Mouse (Mus musculus): ENCODE results near the gene Sh3kbp1.
"Not testable (repeated sequence)": the region's sequence is repeated elsewhere in the genome, so short reads cannot be mapped to it uniquely, and the experiment has no call there.

Sh3kbp1 gene

DNA sequence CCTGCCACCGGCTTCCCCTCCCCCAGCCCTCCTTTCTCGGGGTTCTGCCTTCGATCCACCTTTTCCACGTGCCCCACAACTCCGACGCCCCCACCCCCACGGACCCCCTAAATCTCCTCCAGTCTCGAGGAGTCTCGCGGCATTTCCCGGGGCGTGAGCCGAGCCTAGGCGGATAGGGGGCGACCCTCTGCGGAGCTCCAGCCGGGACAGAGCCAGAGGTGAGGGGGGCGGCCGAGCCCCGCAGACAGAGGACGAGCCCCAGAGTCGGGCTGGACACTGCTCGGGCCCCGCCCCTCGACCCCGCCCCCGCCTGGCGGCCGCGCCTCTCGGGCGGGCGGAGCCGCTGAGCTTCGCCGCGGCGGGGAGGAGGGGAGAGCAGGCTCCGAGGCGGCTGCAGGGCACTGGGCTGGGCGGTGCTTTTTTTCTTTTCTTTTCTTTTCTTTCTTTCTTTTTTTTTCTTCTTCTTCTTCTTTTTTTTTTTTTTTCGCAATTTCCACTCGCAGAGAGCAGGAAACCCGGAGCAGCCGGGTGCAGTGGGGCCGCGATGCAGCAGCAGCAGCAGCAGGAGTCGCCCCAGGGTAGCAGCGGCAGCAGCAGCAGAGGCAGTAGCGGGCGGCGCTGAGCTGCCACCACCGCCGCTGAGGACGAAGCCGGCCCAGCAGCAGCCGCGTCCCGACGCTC lies at the start of gene Sh3kbp1:
Sh3kbp1 (plus strand) TSS at position 366 of the 681 bp plus-strand sequence.
- DNase-seq = peak; percentile 61 to 64

DNA sequence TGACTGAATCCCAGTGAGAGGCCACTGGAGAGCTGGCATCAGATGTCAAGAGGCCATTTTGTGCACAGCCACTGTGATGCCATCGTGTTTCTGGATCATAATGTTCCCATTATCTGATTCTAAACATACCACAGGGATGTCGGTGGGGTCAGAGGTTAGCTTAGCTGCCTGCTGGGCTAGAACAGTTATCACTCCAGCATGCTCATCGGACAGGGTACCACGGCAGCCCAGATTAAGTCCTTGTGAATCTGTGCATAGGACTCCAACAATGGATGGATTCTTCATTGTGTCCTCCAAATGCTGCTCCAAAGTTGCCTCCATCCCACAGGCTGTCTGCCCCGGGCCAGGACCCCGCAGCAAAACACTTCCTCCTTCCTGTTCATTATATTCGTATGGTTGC lies 42.3 kb upstream of the Sh3kbp1 start:
- not testable (repeated sequence) for DNase-seq

DNA sequence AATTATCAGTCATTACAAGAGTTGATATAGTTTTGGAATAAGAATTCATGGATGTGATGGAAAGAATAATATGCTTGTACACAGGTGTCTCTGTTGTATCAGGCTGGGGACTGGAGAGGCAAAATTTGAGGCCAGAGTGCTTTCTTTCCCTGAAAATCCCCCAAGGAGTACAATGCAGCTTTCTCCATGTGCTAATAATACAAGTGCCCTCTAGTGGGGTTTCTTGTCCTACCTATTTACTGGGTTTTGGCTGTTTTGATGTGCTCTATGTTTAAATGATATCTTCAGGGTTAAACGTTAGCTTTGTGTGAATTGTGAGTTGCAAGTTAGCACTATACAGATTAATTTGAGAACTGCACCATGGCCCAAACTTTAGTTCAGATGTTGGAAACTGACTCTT lies 35.4 kb upstream of the Sh3kbp1 start:
- no peak for DNase-seq

DNA sequence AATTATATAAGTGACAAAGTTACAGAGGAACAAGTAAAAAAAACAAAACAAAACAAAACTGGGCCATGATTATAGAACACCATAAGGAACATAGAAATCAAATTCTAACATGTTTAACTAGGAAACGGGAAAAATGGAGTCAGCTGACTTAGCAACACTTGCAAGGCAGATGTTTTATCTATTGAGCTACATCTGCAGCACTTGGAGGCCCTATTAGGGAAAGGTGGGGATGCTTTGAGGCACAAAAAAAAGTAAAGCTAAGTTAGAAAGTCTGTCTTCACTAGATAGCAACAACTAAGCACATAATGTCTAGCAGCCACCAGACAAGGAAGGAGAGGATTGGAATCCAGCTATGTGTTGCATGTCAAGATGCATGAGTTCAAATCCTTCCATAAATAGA lies 29.6 kb upstream of the Sh3kbp1 start:
- no peak for DNase-seq

DNA sequence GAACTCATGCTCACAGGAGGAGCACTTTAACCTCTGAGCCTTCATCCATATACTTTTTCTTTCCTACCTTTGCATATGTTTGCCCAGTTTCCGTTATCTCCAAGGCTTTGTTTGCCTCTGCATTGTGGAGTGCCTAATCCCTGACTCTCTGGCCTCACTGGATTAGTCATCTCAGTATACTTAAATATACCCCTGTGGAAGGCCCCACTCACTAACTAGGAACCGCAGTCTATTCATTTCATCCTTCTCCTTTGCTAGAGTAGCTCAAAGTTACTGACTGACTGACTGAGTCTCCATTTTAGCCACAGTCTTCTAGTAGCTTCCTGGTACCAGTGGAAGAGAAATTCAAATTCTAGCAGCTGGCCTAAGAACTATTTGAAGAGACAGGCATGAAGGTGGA lies 22.2 kb upstream of the Sh3kbp1 start:
- DNase-seq = no peak

DNA sequence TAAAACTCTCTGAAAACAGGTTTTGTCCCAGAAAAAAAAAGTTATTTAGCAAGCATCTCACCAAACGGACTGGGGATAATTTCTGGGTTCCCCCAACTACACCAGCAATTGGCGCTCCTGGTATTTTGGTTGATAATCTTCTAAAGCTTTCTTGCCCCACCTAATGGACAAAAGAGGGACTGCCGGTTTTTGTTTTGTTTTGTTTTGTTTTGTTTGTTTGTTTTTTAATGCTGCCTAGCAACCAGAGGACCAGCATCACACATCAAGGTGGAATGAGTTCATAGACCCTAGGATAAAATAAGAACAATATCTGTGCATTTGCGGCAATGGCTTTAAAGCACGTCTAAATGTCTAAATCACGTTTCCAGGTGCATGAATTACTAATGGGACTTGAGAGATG lies 20.1 kb upstream of the Sh3kbp1 start:
- no peak for DNase-seq

DNA sequence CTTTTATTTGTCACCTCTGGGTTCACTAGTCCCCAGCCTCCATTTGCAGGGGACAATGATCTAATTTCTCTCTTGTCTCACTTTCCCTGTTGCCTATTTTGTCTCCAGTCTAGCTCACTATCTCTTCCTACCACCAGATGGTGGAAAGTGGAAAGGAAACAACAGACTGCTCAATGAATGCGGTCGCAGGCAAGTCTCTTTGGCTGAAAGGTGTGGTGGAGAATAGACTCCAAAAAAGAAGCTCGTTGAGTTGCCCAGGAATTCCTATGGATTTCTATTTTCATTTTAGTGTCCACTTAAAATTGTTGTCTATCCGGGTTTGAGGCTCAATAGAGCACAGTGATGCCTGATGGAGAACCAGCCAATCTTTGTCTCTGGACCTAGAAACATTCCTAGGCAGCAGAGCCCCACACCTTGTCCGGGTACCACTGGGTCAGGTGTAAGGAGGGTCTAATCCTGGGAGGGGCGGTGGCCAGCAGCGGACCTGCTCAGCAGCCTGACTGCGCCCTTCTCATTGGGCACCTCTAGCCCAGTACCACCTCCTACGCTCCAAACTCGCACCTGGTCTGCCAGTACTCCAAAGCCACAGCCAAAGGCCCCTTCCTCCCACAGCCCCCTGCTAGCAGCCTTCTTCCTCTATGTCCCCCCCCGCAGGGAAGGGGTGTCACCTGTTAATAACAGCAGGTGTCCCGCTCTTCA lies 715 bp upstream of the Sh3kbp1 start:
- DNase-seq = no peak

DNA sequence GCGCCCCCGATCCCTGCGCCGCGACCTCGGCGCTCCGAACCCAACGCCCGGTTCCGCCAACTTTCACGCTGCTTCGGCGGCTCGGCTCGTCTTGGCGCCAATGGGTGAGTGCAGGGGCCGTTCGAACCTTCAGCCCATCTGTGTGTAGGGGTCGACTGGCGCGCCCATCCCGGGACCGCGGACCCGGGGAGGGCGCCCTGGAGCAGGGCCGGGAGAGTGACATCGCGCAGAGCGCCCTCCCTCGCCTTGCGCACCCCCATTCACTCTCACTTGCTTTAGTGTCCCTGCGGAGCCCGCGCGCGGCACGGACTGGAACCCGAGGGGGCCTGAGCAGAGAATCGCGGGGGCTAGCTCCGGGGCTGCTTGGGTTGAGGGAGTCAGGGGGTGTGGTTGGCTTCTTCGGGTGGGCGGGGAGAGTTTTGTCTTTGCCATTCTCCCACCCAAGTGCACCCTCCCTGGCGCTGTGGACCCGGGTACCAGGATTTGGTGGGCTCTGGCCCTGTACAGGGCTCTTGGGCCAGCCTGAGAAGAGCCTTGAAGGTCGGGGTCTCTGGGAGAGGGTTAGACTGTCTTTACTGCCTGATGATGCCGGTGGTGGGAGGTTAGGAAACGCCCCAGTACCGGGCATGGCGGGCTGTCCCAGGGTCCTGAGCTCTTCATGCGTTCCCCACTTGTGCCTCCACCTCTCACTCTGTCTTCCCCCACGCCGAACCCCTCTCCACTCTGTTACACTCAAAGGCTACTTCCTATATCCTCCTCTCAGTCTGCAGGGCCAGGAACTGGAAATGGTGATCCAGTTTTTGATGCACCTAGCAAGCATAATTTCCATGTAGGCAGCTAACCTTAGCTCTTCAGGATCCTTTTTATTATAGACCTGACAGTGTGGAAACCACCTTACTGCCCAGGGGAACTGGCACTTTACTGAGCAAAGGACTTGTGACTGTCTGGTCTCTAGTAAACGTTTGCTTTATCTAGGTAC lies 805 bp downstream of the Sh3kbp1 start:
- DNase-seq = peak in 1 of 2 experiments; percentile 6

DNA sequence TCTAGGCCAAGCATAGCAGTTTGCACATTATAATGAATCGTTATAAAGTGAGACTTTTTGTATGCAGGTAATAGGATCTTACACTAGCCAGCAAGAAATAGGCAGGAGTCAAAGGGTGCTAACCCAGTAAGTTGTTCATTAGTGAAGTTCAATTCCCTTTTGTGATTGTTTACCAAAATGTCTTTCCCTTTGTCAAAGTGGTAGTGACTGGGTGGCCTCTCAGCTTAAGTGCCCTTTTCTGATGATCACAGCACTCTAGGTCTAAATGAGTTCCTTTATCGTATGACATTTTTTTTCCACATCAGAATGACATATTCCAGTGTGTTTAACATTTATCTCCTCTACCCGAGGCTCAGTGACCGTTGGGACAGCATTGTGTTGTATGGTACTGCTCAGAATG lies 1.6 kb downstream of the Sh3kbp1 start:
- DNase-seq = no peak

DNA sequence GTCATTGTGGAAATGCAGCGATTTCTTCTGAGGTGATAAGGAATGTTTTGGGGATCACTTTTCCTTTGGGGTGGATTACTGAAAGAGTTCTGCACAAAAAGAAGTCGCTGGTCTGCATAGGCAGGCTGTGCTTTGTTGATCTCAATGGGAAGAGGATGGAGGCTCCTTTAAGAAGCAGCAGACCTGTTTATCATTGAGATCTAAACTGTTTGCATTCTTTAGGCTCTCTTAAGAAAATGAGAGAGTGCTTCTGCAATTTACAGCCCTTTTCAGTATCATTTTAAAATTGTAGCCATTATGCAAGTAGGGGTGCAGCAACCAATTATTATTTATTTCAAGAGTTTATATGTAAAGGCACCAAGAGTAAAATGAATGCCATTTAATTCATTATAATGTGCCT lies 2.1 kb downstream of the Sh3kbp1 start:
- DNase-seq = no peak

DNA sequence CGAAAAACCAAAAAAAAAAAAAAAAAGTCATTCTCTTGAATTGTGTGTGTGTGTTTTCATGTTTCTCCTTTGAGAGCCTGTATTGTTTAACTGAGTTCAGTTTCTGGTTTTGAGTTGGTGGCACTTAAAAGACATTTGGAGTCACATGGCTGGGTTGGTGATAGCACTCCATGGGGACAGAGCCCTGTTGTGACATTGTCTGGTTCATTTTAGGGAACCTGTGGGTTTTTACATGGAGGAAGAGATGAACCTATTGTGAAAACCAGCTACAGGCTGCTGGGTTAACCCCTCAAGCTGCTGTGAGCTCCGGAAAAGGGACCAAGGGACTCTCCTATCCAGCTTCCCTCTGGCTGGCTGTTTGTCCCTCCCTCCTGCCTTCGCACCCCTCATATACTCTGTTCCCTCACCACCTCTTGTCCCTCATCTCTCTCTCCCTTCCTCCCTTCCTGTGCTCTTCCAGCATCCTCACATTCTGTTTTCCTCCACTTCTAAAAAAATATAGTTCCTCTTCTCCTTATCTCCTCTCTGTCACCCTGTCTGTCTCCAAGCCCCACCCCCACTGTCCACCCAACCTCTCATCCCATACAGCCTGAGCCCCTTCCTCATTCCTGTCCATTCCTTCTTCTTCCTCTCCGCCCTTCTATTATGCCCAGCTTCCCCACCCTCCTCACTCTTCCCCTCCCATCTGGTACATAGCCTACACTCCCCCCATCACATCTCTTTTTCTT lies 11.6 kb downstream of the Sh3kbp1 start:
- peak; percentile 3 to 14 for DNase-seq

DNA sequence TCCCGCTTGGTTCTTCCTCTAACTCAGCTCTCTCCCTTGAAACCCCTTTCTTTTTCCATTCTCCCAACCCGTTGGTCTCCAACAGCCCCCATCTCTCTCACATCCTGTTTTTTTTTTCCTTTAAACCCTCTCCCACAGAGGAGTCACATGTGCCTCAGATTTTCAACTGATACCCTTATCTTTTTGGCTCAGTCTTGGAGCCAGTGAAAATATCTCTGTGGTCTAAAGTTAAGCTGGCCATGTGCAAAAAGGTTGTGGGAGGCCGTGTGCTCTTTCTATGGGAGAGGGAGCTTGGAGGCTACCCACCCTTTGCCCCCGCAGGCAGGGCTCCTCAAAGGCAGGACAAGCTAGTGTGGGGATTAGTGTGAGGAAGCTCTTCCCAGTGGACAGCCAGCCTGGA lies 12.9 kb downstream of the Sh3kbp1 start:
- no peak for DNase-seq

DNA sequence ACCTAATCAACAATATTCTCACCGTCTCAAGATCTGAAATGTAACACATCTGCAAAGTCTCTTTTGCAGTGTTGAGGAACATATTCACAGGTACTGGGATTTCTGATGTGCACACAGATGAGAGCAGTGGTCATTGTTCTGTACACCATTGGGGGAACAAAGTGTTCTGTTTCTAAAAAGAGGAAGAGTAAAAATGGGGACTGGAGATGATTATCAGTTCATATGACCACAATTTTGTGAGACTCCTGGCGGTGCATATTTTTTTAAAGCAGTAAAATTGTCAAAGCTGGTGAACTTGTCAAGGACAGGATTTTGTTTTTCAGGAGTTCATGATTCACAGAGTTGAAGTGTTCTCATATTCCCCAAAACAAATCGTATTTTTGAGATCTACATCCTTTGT lies 18.2 kb downstream of the Sh3kbp1 start:
- DNase-seq = no peak

DNA sequence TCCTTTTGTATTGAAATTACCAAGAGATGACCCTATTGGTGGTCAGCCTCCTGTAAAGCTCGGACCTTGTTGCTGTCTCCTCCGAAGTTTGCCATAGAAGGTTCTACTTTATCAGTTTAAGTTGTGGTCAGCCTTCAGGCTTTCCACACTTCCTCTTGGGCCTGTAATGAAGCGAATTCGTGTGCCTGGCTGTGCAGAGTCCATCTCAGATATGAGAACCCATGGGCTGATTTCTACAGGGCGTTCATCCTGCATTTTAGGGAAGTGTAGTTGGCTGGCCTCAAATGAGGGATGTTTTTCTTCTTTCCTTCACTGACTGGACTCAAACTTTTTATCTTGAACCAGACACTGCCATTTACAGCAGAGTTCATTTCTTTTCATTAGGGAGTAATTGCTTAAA lies 20.5 kb downstream of the Sh3kbp1 start:
- peak in 1 of 2 experiments; percentile 6 for DNase-seq

DNA sequence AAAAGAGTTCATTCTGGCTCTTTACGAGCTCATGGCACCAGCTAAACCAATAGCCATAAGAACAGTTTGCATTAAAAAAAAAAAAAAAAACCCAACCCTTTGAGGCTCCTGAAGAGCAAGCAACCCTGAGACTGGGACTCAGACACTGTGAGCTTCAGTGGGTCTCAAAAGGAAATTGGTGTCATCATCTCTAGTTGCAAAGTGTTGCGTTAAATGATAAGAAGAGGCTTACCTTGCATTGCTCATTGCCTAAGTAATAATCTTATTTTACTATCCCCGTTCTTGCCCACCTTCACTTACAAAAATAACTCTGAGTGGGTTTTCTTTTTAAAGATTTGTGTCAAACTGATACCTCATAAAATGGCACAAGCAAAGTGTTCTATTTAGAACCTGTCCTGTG lies 21.5 kb downstream of the Sh3kbp1 start:
- DNase-seq = no peak

DNA sequence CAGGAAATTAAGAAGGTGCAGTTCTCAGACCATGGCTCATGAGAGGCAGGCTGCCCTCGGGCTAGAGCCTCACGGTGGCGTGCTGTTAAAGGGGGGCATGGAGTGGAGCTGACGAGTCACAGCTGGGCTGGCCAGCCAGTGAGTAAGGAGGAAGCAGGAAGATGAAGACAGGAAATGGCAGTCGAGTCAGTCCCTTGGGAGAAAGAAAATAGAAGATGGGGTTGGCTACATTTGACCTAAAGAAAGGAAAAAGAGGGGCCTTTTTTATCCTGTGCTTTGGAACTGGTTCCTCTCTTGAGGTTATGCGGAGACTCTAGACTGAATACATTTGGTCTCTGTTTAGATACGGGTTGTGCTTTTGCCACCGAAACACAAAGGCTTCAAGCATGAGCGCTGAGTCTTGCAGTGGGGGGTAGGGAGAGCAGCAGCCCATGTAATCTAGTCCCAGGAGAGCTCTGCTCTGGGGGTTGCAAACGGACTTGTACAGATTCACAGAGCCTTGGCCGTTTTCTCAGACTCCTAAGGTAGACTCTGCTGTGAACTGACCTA lies 23.1 kb downstream of the Sh3kbp1 start:
- DNase-seq = peak; percentile 12 to 29

DNA sequence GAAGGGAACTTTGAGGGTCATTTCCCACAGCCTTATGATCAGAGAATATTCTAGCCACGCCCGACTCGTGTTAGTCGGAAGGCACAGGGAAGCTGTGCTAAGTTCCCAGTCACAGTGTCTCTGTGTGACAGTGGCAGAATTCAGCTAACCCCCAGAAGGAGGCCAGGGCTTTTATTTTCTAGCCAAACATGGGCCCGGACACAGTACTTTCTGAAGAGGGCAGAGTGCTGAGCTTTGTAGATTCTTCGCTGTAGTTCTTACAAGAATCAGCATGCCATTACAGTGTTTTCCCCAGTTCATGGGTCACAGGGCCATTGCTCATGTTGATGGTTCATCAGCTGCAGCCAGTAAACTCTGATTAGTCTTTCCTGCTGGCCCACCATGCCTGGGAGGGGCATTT lies 23.7 kb downstream of the Sh3kbp1 start:
- DNase-seq = no peak

DNA sequence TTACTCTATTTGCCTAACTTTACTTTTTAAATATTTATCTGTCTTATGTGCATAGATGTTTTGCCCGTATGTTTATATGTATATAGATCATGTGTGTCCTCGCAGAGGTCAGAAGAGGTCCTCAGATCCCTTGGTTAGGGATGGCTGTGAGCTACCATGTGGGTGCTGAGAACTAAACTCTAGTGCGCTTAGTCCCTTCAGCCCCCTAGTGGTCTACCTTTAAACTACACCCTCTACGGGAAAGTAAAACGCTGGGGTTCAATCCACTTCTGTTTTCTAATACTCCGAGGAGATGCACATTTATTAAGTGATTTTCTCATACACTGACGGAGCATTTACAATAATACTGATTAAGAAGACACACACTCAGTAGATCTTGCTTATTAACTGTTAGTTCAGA lies 44.3 kb downstream of the Sh3kbp1 start:
- DNase-seq = no peak

DNA sequence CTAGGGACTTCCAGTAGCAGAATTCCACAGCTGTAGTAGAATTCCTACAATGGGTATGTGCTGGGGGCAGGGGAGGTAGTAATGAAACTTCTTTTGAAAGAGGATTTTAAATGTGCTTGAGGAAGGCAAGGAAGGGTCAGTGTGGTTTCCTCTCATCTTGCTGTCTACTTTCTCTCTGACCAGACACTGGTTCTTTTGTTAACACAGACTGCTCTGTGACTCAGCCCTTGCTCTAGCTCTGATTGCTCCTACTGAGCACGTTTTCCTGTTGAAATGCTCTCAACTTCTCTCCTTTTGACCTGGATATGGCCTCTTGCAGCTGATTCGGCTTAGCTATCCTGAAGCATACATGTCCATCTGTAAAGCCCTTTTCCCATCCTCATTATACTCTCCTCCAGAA lies 45.4 kb downstream of the Sh3kbp1 start:
- DNase-seq = no peak

DNA sequence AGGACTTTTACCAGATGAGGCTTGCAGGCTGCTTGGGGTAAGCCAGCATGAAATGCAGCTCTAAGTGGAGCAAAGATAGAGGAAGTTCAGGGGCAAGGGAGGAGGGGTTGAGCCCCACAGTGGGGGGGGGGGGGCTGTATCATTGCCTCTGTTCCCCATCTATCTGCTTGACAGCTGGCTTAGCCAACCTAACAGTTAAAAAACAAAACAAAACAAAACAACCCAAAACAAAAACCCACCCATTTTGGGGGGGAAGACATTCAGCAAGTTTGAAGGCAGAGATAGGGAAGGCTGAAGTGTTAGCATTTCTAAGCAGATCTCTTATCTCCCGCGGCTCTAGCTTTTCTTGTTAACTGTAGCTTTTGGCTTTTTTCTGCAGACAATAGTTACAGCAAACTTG lies 49.2 kb downstream of the Sh3kbp1 start:
- DNase-seq = no peak

DNA sequence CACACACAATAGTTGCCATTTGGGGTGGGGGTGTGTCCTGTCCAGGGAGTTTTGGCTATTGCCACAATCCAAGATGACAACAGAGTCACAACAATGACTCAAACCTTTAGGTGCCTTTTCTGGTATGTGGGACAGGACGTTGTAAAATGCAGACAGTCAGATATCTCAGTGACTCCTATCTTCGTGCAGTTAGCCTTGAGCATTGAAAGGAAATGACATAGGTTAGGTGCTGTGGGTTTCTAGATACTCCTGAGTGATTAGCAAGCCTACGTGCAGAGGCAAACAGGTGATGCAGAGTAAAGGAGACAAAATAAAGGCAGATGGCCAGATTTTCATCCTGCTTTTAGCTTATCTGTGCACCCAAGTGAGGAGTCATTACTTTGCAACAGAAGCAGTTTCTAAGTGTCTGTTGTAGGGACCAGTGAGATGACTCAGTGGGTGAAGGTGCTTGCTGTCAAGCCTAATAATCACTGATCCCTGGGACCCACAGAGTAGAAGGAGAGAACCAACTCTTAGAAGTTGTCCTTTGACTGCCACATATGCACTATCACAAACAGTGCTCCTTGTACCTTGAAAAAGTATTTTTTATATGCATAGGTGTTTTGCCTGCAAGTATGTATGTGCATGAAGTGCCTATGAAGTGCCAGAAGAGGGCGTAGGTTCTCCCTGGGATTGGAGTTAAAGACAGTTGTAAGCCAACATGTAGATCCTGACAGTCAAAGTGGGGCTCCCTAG lies 50.7 kb downstream of the Sh3kbp1 start:
- DNase-seq = no peak

Data from lung, adult 18-20 months (tissue).